In genomic region chr19:46455556-46455955, GRCm38 (mm10) we compare ENCODE assay signal across 10 mouse cellular contexts. TPM values are rescaled to one million over a fixed set of nuclear protein-coding genes. Genes with fewer than 3 reads are reported as not detected.
A peak's percentile ranks its signal among the peaks of the same experiment; 100 is the strongest.
DNase-seq lines count a peak whose midpoint lies in the region; ATAC-seq and TF ChIP-seq lines count a peak whose summit lies in the region.
"Had no signal": no experiment of that assay in that cellular context is flagged by ENCODE, and none has a peak within 500 bp of the region (broad histone marks: within the 10 kb centered on the region; RNA-seq: fewer than 3 reads in every experiment).

No protein-coding gene starts in this region.

- no peak for TF ChIP-seq CTCF in left cerebral cortex, adult 2 months (IDR thresholded peaks at IDR 0.05)

- intact Hi-C loops in left cerebral cortex, adult 2 months (cut with DNase I), result no loop called here
- intact Hi-C loops in left cerebral cortex, postnatal 4 days (cut with DNase I), result no loop called here
- intact Hi-C loops in gastrocnemius, postnatal 14 days (cut with DNase I; ENCODE audit: low total_unique reads), result no loop called here

- ATAC-seq in erythroblast, adult 5-6 weeks (replicated peaks; ENCODE audit: low FRiP score, poor library complexity, severe bottlenecking), result no peak
- ATAC-seq in hindbrain, embryonic 11.5 days (ENCODE audit: low FRiP score), result no peak
- ATAC-seq in liver, embryonic 15.5 days (ENCODE audit: insufficient read depth), result no peak

- peaks cover 68% of the 10 kb centered on the region for H3K36me3 ChIP-seq in erythroblast, embryonic 14.5 days (ENCODE audit: control insufficient read depth)
- no peaks in the 10 kb centered on the region for H3K36me3 ChIP-seq in hindbrain, embryonic 11.5 days (ENCODE audit: control insufficient read depth, insufficient read depth, low read length)
- H3K36me3 ChIP-seq in liver, embryonic 15.5 days (replicated peaks), result peaks cover 12% of the 10 kb centered on the region; the same call in 1 of the 2 replicates

- H3K4me1 ChIP-seq in erythroblast, embryonic 14.5 days (ENCODE audit: control insufficient read depth), result peaks cover 52% of the 10 kb centered on the region
- H3K4me1 ChIP-seq in hindbrain, embryonic 11.5 days (replicated peaks; ENCODE audit: control insufficient read depth, insufficient read depth, low read length), result peaks cover 2% of the 10 kb centered on the region; the same call in 1 of the 2 replicates
- peaks cover 83% of the 10 kb centered on the region for H3K4me1 ChIP-seq in liver, embryonic 15.5 days (replicated peaks)

- DNase-seq in left cerebral cortex, adult 2 months (ENCODE audit: extremely low spot score in 1 of 2, low spot score in 2 of 2), result no peak
- no peak for DNase-seq in left cerebral cortex, postnatal 4 days
- no peak for DNase-seq in hindbrain, embryonic 11.5 days (ENCODE audit: low spot score)
- no peak for DNase-seq in gastrocnemius, postnatal 10 days
- DNase-seq in gastrocnemius, postnatal 14 days, result no peak
- DNase-seq: cerebellum, adult 11 months had no signal

- 94% methylated on average over 8 of the region's 8 CpGs for WGBS in hindbrain, embryonic 11.5 days
- WGBS in liver, embryonic 15.5 days (ENCODE audit: insufficient replicate concordance), result 42% methylated on average over 8 of the region's 8 CpGs

- H3K27ac ChIP-seq in left cerebral cortex, adult 2 months, result peak overlapping the region; percentile 8
- H3K27ac ChIP-seq in hindbrain, embryonic 11.5 days (ENCODE audit: low read depth, low read length), result 0 out of 2 replicates have a peak overlapping the region, but pooled peaks have one; percentile 58
- peak overlapping the region; percentile 90 for H3K27ac ChIP-seq in liver, embryonic 15.5 days (replicated peaks)
- H3K27ac ChIP-seq: neural tube, embryonic 12.5 days had no signal

- no peak overlapping the region for H3K9ac ChIP-seq in hindbrain, embryonic 11.5 days (ENCODE audit: low read depth, low read length)
- H3K9ac ChIP-seq in liver, embryonic 15.5 days, result peak overlapping the region; percentile 16
- H3K9ac ChIP-seq: neural tube, embryonic 12.5 days had no signal

- no peak overlapping the region for H3K4me2 ChIP-seq in hindbrain, embryonic 11.5 days (replicated peaks; ENCODE audit: low read depth, low read length)
- peak overlapping the region; percentile 57 for H3K4me2 ChIP-seq in liver, embryonic 15.5 days
- H3K4me2 ChIP-seq: neural tube, embryonic 12.5 days had no signal

- H3K4me3 ChIP-seq in erythroblast, embryonic 14.5 days (replicated peaks), result peak overlapping the region; percentile 8
- no peak overlapping the region for H3K4me3 ChIP-seq in left cerebral cortex, adult 2 months
- H3K4me3 ChIP-seq in hindbrain, embryonic 11.5 days (ENCODE audit: low read depth, low read length), result no peak overlapping the region
- H3K4me3 ChIP-seq in liver, embryonic 15.5 days (replicated peaks), result peak overlapping the region; percentile 11; the same call in 1 of the 2 replicates
- H3K4me3 ChIP-seq: neural tube, embryonic 12.5 days had no signal

- no peaks in the 10 kb centered on the region for H3K9me3 ChIP-seq in erythroblast, embryonic 14.5 days (ENCODE audit: control insufficient read depth, low read length)
- H3K9me3 ChIP-seq in hindbrain, embryonic 11.5 days (ENCODE audit: control insufficient read depth, low read length), result no peaks in the 10 kb centered on the region
- no peaks in the 10 kb centered on the region for H3K9me3 ChIP-seq in liver, embryonic 15.5 days (replicated peaks)
- H3K9me3 ChIP-seq: neural tube, embryonic 12.5 days had no signal

- H3K27me3 ChIP-seq in erythroblast, embryonic 14.5 days (ENCODE audit: control insufficient read depth), result no peaks in the 10 kb centered on the region
- no peaks in the 10 kb centered on the region for H3K27me3 ChIP-seq in hindbrain, embryonic 11.5 days (ENCODE audit: control insufficient read depth, insufficient read depth, low read length)
- no peaks in the 10 kb centered on the region for H3K27me3 ChIP-seq in liver, embryonic 15.5 days
- H3K27me3 ChIP-seq: neural tube, embryonic 12.5 days had no signal

RNA-seq across cellular contexts. Expression of gene Trim8, which starts 45.9 kb away (rescaled TPM):
- polyA plus RNA-seq in erythroblast, embryonic 14.5 days (2012), result 4.2 and 5.2 TPM in 2 replicates
- total RNA-seq in erythroblast, adult 5-6 weeks (2015; ENCODE audit: low replicate concordance), result 5.4 and 6.1 TPM in 2 replicates
- 2.0 and 6.4 TPM in 2 replicates for total RNA-seq in erythroblast, adult 5-6 weeks (2017; ENCODE audit: low replicate concordance)
- 100 to 1,000 TPM; 114 to 121 TPM for total RNA-seq in left cerebral cortex, adult 2 months (2021)
- total RNA-seq in left cerebral cortex, postnatal 4 days (2021), result 100 to 1,000 TPM; 113 to 119 TPM
- polyA plus RNA-seq in hindbrain, embryonic 11.5 days (2014; fragmentation: Nextera tagmentation; extraction: Ambion mirVana), result 28.4 and 30.6 TPM in 2 replicates
- polyA plus RNA-seq in liver, embryonic 15.5 days (2015; fragmentation: Nextera tagmentation; extraction: Ambion mirVana), result 8.8 and 10.9 TPM in 2 replicates
- total RNA-seq in gastrocnemius, postnatal 10 days (2021), result 10 to 100 TPM; 26.1 to 29.7 TPM
- 10 to 100 TPM; 20.1 to 23.1 TPM for total RNA-seq in gastrocnemius, postnatal 14 days (2021)

RNA-seq across cellular contexts. Expression of gene Sufu, which starts 58.9 kb away (rescaled TPM):
- 0.70 and 0.73 TPM in 2 replicates for polyA plus RNA-seq in erythroblast, embryonic 14.5 days (2012)
- 3.8 and 10.8 TPM in 2 replicates for total RNA-seq in erythroblast, adult 5-6 weeks (2015; ENCODE audit: low replicate concordance)
- 1.1 and 1.2 TPM in 2 replicates for total RNA-seq in erythroblast, adult 5-6 weeks (2017; ENCODE audit: low replicate concordance)
- total RNA-seq in left cerebral cortex, adult 2 months (2021), result 10 to 100 TPM; 19.4 to 20.1 TPM
- total RNA-seq in left cerebral cortex, postnatal 4 days (2021), result 10 to 100 TPM; 22.2 to 23.9 TPM
- 31.9 and 33.2 TPM in 2 replicates for polyA plus RNA-seq in hindbrain, embryonic 11.5 days (2014; fragmentation: Nextera tagmentation; extraction: Ambion mirVana)
- polyA plus RNA-seq in liver, embryonic 15.5 days (2015; fragmentation: Nextera tagmentation; extraction: Ambion mirVana), result 5.4 and 5.8 TPM in 2 replicates
- total RNA-seq in gastrocnemius, postnatal 10 days (2021), result 10 to 100 TPM; 11.8 to 14.2 TPM
- 1 to 10 TPM; 7.6 to 9.1 TPM for total RNA-seq in gastrocnemius, postnatal 14 days (2021)

Comparison
In these comparisons a context has a peak if more than half of its experiments do, and no peak if none do; other contexts are left out.
1. H3K4me3 ChIP-seq: peak in erythroblast, embryonic 14.5 days (single experiment) and liver, embryonic 15.5 days (single experiment); none in left cerebral cortex, adult 2 months (single experiment) and hindbrain, embryonic 11.5 days (single experiment).
2. H3K27ac ChIP-seq: peak in every context shown above with its lines; median percentile 90 in liver, embryonic 15.5 days; 58 in hindbrain, embryonic 11.5 days; 8 in left cerebral cortex, adult 2 months.